Mouse (Mus musculus) cortical plate, adult 2 months (tissue): ENCODE measurements around the gene Prrg2.

Experiments
- CTCF ChIP-seq: fragments of 200-500 bp; IDR thresholded peaks from 2 replicates; pipeline ENCODE4 v1.5.1; 2011; ENCODE audit warnings: mild to moderate bottlenecking, control low read depth, low read length; ENCODE audit not compliant: insufficient read depth; ENCODE audit errors: extremely low read depth
- POLR2A ChIP-seq: fragments of 200-500 bp; IDR thresholded peaks from 2 replicates; pipeline ENCODE4 v1.6.1; 2011; ENCODE audit warnings: mild to moderate bottlenecking, low read length, control low read depth; ENCODE audit not compliant: insufficient read depth; ENCODE audit errors: extremely low read depth

- TF ChIP-seq CTCF (no peak), POLR2A (no peak)
Measured at GRCm38 (mm10) chr7:45052181-45052861, 10.2 kb downstream of the Prrg2 start.
